Mouse (Mus musculus) embryonic facial prominence, embryonic 11.5 days (tissue): ENCODE data around the gene Map2k3. TPM values are rescaled to one million over a fixed set of nuclear protein-coding genes. Genes with fewer than 3 reads are reported as not detected.
"Not testable (repeated sequence)": the region's sequence is repeated elsewhere in the genome, so short reads cannot be mapped to it uniquely, and the experiment has no call there.

ENCODE experiments used
- ATAC-seq: fragments of 200-750 bp; cut with Nextera tagmentation; replicated peaks from 2 replicates; pipeline ENCODE4 v1.8.0; 2017; ENCODE audit warnings: low read depth; ENCODE audit not compliant: insufficient number of reproducible peaks, low FRiP score, low TSS enrichment
- DNase-seq: peaks from one replicate; pipeline ENCODE4 v3.0.0-alpha.2; 2015; ENCODE audit warnings: low spot score
- H3K27ac ChIP-seq: fragments of 300-500 bp; sonication (generic); replicated peaks from 2 replicates; pipeline ENCODE4 v1.5.1; 2014; ENCODE audit warnings: mild to moderate bottlenecking, low read depth, low read length, control low read depth
- H3K27me3 ChIP-seq: fragments of 300-500 bp; sonication (generic); 2 replicates; pipeline ENCODE4 v1.6.1; 2014; ENCODE audit warnings: mild to moderate bottlenecking, low read length, moderate library complexity, mixed read lengths; ENCODE audit not compliant: control insufficient read depth, insufficient read depth
- H3K36me3 ChIP-seq: fragments of 300-500 bp; sonication (generic); replicated peaks from 2 replicates; pipeline ENCODE4 v1.6.1; 2014; ENCODE audit warnings: low read depth, mild to moderate bottlenecking, low read length, moderate library complexity, mixed read lengths; ENCODE audit not compliant: control insufficient read depth, insufficient read depth
- H3K4me1 ChIP-seq: fragments of 300-500 bp; sonication (generic); 2 replicates; pipeline ENCODE4 v1.6.1; 2014; ENCODE audit warnings: low read length, mixed read lengths; ENCODE audit not compliant: control insufficient read depth, insufficient read depth
- H3K4me2 ChIP-seq: fragments of 300-500 bp; sonication (generic); 2 replicates; pipeline ENCODE4 v1.6.1; 2014; ENCODE audit warnings: low read depth, mild to moderate bottlenecking, control low read depth, low read length, moderate library complexity
- H3K4me3 ChIP-seq: fragments of 300-500 bp; sonication (generic); 2 replicates; pipeline ENCODE4 v1.5.1; 2014; ENCODE audit warnings: low read depth, low read length, control low read depth
- H3K9ac ChIP-seq: fragments of 300-500 bp; sonication (generic); replicated peaks from 2 replicates; pipeline ENCODE4 v1.6.1; 2014; ENCODE audit warnings: mild to moderate bottlenecking, control low read depth, low read length
- H3K9me3 ChIP-seq: fragments of 300-500 bp; sonication (generic); replicated peaks from 2 replicates; pipeline ENCODE4 v1.6.1; 2016; ENCODE audit warnings: mild to moderate bottlenecking, low read length, inconsistent platforms, mixed read lengths; ENCODE audit not compliant: control insufficient read depth
- WGBS: fragments of 180-500 bp; shearing (Covaris S2); extraction: QIAGEN DNeasy Blood & Tissue Kit; methylation state at CpG from one replicate; pipeline ENCODE4 v1.1.7; 2014; 5-methylcytosine and 5-hydroxymethylcytosine counted together
- polyA plus RNA-seq: library from polyadenylated mRNA; unstranded; fragments of >200 nt; fragmentation: Nextera tagmentation; extraction: Ambion mirVana; gene quantifications from 2 replicates; pipeline ENCODE4 v1.2.1, GENCODE M21; 2014

Gene Map2k3
- 50.4 and 58.1 TPM in 2 replicates for polyA plus RNA-seq

GRCm38 (mm10) chr11:60931869-60932481, at the start of gene Map2k3:
TSS of gene Map2k3 (plus strand) at chr11:60932033.
- peak within 1 kb of the TSS; percentile 32; the same call in 1 of the 2 replicates for H3K27ac ChIP-seq
- H3K9me3 ChIP-seq = no peaks in the 10 kb centered on the region
- under 1% methylated on average over 48 of the region's 59 CpGs for WGBS
- DNase-seq (peak; percentile 97), ATAC-seq (peak; percentile 94)
- peak within 1 kb of the TSS; percentile 88 for H3K4me3 ChIP-seq
- peak within 1 kb of the TSS; percentile 87 for H3K9ac ChIP-seq
- H3K36me3 ChIP-seq = no peaks in the 10 kb centered on the region
- H3K27me3 ChIP-seq = no peaks in the 10 kb centered on the region
- peaks cover 8% of the 10 kb centered on the region for H3K4me1 ChIP-seq
- H3K4me2 ChIP-seq = peak within 1 kb of the TSS; percentile 82

GRCm38 (mm10) chr11:60882386-60882785, 49.4 kb upstream of the Map2k3 start:
- Histone ChIP-seq H3K9me3 (no peaks in the 10 kb centered on the region), H3K4me1 (no peaks in the 10 kb centered on the region), H3K9ac (no peak overlapping the region), H3K27ac (no peak overlapping the region), H3K36me3 (no peaks in the 10 kb centered on the region), H3K27me3 (no peaks in the 10 kb centered on the region), H3K4me2 (no peak overlapping the region), H3K4me3 (no peak overlapping the region)
- no peak for DNase-seq
- ATAC-seq = no peak
- WGBS = 63% methylated on average over 3 of the region's 3 CpGs

- not testable (repeated sequence) for H3K4me3 ChIP-seq, H3K27me3 ChIP-seq, H3K36me3 ChIP-seq, H3K9me3 ChIP-seq, DNase-seq, H3K27ac ChIP-seq, ATAC-seq, H3K4me1 ChIP-seq, H3K4me2 ChIP-seq, H3K9ac ChIP-seq
- WGBS = 85% methylated on average over 2 of the region's 3 CpGs
Measured at GRCm38 (mm10) chr11:60886986-60887385, 44.8 kb upstream of the Map2k3 start.

DNA sequence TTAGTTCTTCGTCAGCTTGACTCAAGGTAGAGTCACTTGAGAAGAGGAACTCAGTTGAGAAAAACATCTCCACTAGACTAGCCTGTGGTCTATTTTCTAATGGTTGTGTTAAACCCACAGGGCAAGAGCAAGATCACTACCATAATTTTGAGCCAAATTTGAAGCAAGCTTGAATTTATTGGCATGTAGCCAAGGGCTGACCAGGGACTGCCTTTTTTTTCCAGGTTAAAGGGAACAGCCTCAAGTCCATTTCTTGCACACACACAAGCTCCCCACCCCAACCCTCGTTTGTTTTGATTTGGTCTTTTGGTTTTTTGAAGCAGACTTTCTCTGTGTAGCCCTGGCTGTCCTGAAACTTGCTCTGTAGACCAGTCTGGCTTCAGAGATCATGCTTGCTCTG, 42.0 kb upstream of the Map2k3 start:
- Histone ChIP-seq H3K27me3 (no peaks in the 10 kb centered on the region), H3K9ac (no peak overlapping the region), H3K4me3 (no peak overlapping the region), H3K9me3 (no peaks in the 10 kb centered on the region), H3K36me3 (no peaks in the 10 kb centered on the region), H3K4me1 (no peaks in the 10 kb centered on the region), H3K27ac (no peak overlapping the region), H3K4me2 (no peak overlapping the region)
- WGBS = 57% methylated on average over 2 of the region's 2 CpGs
- no peak for ATAC-seq
- DNase-seq = no peak

DNA sequence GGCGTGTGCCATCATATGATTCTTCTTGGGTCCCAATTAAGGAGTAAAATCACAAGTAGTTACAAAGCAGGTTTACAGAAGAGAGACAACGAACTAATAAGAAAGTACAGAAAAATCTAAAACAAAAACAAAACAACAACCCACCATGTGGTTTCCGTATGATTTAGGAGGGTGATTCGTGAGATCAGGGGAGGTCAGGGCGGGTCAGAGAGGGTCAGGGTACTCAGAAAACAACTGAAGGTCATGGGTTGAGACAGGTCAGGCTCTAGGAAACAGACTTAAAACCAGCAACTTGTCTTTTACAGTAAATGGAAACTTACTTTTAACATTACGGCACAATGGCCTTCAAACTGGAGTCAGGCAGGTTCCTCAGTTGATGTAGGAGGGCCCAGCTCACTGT, 41.5 kb upstream of the Map2k3 start:
- 39% methylated on average over 6 of the region's 6 CpGs for WGBS
- Histone ChIP-seq H3K9ac (no peak overlapping the region), H3K27ac (no peak overlapping the region), H3K4me3 (no peak overlapping the region), H3K4me2 (no peak overlapping the region), H3K9me3 (no peaks in the 10 kb centered on the region), H3K27me3 (no peaks in the 10 kb centered on the region), H3K36me3 (no peaks in the 10 kb centered on the region), H3K4me1 (no peaks in the 10 kb centered on the region)
- no peak for ATAC-seq
- DNase-seq = no peak

DNA sequence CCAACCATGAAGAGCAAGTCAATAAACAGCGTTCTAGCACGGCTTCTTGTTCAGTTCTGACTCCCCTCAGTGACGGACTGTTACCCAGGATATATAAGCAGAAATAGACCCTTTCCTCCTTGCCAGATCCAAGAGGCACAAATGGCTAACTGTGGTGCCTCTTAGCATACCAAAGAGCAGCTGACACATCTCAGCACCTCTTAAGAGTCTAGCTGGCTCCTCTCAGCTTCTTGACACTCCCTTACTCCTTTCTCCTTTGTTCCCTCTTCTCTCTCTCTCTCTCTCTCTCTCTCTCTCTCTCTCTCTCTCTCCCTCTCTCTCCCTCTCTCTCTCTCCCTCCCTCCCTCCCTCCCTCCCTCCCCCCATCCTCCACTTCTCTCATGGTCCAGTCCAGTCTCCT, 41.1 kb upstream of the Map2k3 start:
- H3K27me3 ChIP-seq = no peaks in the 10 kb centered on the region
- WGBS = 51% methylated on average over 3 of the region's 3 CpGs
- H3K9ac ChIP-seq = no peak overlapping the region
- H3K4me3 ChIP-seq = no peak overlapping the region
- H3K36me3 ChIP-seq = no peaks in the 10 kb centered on the region
- ATAC-seq (no peak), DNase-seq (no peak)
- no peaks in the 10 kb centered on the region for H3K4me1 ChIP-seq
- H3K27ac ChIP-seq = no peak overlapping the region
- H3K4me2 ChIP-seq = no peak overlapping the region
- no peaks in the 10 kb centered on the region for H3K9me3 ChIP-seq

DNA sequence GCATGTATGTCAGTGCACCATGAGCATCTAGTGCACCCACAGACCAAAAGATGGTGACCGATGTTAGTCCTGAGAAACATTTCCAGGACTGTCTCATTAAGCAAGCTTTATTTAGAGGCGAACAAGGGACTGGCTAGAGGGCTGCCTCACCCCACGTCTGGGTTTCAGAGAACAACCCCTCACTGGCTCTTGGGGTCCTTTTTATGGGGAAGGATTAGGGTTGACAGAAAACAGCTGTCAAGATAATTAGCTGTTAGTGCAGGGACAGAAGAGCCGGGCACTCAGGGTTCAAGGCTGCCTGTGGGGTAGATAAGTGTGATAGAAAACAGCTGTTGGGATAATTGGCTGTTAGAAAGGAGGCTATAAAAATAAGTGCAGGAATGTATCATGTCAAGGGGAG, 35.9 kb upstream of the Map2k3 start:
- Histone ChIP-seq H3K27ac (no peak overlapping the region), H3K4me3 (no peak overlapping the region), H3K27me3 (no peaks in the 10 kb centered on the region), H3K4me2 (no peak overlapping the region), H3K9me3 (no peaks in the 10 kb centered on the region), H3K4me1 (no peaks in the 10 kb centered on the region), H3K9ac (no peak overlapping the region), H3K36me3 (no peaks in the 10 kb centered on the region)
- WGBS = 17% methylated on average over 4 of the region's 4 CpGs
- 0 out of 2 replicates have a peak, but pooled peaks have one; percentile 52 for ATAC-seq
- peak; percentile 85 for DNase-seq

GRCm38 (mm10) chr11:60902001-60902400, 29.8 kb upstream of the Map2k3 start:
- 59% methylated on average over 7 of the region's 7 CpGs for WGBS
- H3K4me3 ChIP-seq = no peak overlapping the region

More at GRCm38 (mm10) chr11:60902001-60902400, 29.8 kb upstream of the Map2k3 start:
- no peak for ATAC-seq
- H3K27ac ChIP-seq = no peak overlapping the region
- DNase-seq = no peak
- H3K9ac ChIP-seq = no peak overlapping the region
- H3K9me3 ChIP-seq = no peaks in the 10 kb centered on the region
- no peak overlapping the region for H3K4me2 ChIP-seq
- H3K27me3 ChIP-seq = no peaks in the 10 kb centered on the region
- peaks cover 7% of the 10 kb centered on the region; the same call in 1 of the 2 replicates for H3K36me3 ChIP-seq
- H3K4me1 ChIP-seq = no peaks in the 10 kb centered on the region
